Mouse (Mus musculus) liver, postnatal 0 days (tissue): ENCODE measurements around the gene Tmem165.

Source experiments
- CTCF ChIP-seq: sonication (generic); IDR thresholded peaks from 2 replicates; pipeline ENCODE4 v1.5.1; 2016; ENCODE audit warnings: antibody characterized with exemption, low read depth
- EP300 ChIP-seq: IDR thresholded peaks from 2 replicates; pipeline ENCODE4 v1.6.1; 2016; ENCODE audit warnings: antibody characterized with exemption, low read depth, mild to moderate bottlenecking

DNA sequence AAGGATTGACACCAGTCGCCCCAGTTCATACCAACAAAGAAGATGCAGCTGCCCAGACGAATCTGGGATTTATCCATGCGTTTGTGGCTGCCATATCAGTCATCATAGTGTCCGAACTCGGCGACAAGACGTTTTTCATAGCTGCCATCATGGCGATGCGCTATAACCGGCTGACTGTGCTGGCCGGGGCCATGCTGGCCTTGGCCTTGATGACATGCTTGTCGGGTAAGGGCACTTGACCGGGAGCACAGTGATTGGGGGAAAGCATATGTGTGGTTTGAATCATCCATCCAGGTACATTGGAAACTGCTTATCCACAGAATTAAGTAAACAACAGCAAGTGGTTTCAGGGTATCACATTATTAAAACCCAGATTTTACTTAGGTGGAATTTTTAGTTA, 15.7 kb downstream of the Tmem165 start:
- no peak for TF ChIP-seq CTCF
- no peak for TF ChIP-seq EP300
